Mouse (Mus musculus) lung, adult 2 months (tissue): Measurements from ENCODE around the gene Eya4.

Source experiments
- CTCF ChIP-seq: fragments of 200-500 bp; IDR thresholded peaks from 2 replicates; pipeline ENCODE4 v1.5.1; 2011; ENCODE audit warnings: mild to moderate bottlenecking, low read length, control low read depth; ENCODE audit not compliant: insufficient read depth
- POLR2A ChIP-seq: fragments of 200-500 bp; IDR thresholded peaks from 2 replicates; pipeline ENCODE4 v1.6.1; 2011; ENCODE audit warnings: low read depth, mild to moderate bottlenecking, control low read depth, low read length, borderline replicate concordance; ENCODE audit errors: extremely low read depth

- TF ChIP-seq CTCF (no peak), POLR2A (no peak)
Observed at GRCm38 (mm10) chr10:23394152-23394551, 43.6 kb upstream of the Eya4 start.
